Mouse (Mus musculus): ENCODE data around the gene Rufy4. TPM values are rescaled to one million over a fixed set of nuclear protein-coding genes. Genes with fewer than 3 reads are reported as not detected.

Gene Rufy4
- polyA plus RNA-seq, 1 experiment from 2014 or later, result not detected

- ATAC-seq (ENCODE audit: low FRiP score, low TSS enrichment), result peak; percentile 26
- Histone ChIP-seq H3K4me2 (replicated peaks; ENCODE audit: low read depth, low read length) (peak overlapping the region; percentile 92), H3K36me3 (ENCODE audit: control insufficient read depth, insufficient read depth, low read length) (no peaks in the 10 kb centered on the region), H3K9me3 (ENCODE audit: control insufficient read depth, low read length) (no peaks in the 10 kb centered on the region), H3K4me3 (ENCODE audit: low read length) (peak overlapping the region; percentile 52), H3K27me3 (ENCODE audit: control insufficient read depth, insufficient read depth, low read length) (peaks cover 4% of the 10 kb centered on the region; the same call in 1 of the 2 replicates), H3K4me1 (ENCODE audit: control insufficient read depth, insufficient read depth, low read length) (peaks cover 41% of the 10 kb centered on the region), H3K27ac (ENCODE audit: low read depth, low read length) (peak overlapping the region; percentile 56; the same call in 1 of the 2 replicates), H3K9ac (ENCODE audit: low read depth, low read length) (peak overlapping the region; percentile 62)
- under 1% methylated on average over 48 of the region's 58 CpGs for WGBS
These were observed 27.0 kb upstream of the Rufy4 start for GRCm38 (mm10) chr1:74098004-74099000.

GRCm38 (mm10) chr1:74099001-74099435 is 26.3 kb upstream of the Rufy4 start:
- WGBS, result 2% methylated on average over 10 of the region's 14 CpGs
- Histone ChIP-seq H3K4me3 (ENCODE audit: low read length) (peak overlapping the region; percentile 52), H3K36me3 (ENCODE audit: control insufficient read depth, insufficient read depth, low read length) (no peaks in the 10 kb centered on the region), H3K27ac (ENCODE audit: low read depth, low read length) (peak overlapping the region; percentile 56; the same call in 1 of the 2 replicates), H3K27me3 (ENCODE audit: control insufficient read depth, insufficient read depth, low read length) (peaks cover 4% of the 10 kb centered on the region; the same call in 1 of the 2 replicates), H3K4me1 (ENCODE audit: control insufficient read depth, insufficient read depth, low read length) (peaks cover 48% of the 10 kb centered on the region), H3K9ac (ENCODE audit: low read depth, low read length) (peak overlapping the region; percentile 62), H3K9me3 (ENCODE audit: control insufficient read depth, low read length) (no peaks in the 10 kb centered on the region), H3K4me2 (replicated peaks; ENCODE audit: low read depth, low read length) (peak overlapping the region; percentile 92)
- ATAC-seq (ENCODE audit: low FRiP score, low TSS enrichment), result peak; percentile 58

GRCm38 (mm10) chr1:74103654-74104353 is 21.5 kb upstream of the Rufy4 start:
- Histone ChIP-seq H3K27ac (ENCODE audit: low read depth, low read length) (peak overlapping the region; percentile 55), H3K4me1 (ENCODE audit: control insufficient read depth, insufficient read depth, low read length) (peaks cover 37% of the 10 kb centered on the region), H3K27me3 (ENCODE audit: control insufficient read depth, insufficient read depth, low read length) (0 out of 2 replicates have a peak, but pooled peaks cover 4% of the 10 kb centered on the region), H3K4me2 (replicated peaks; ENCODE audit: low read depth, low read length) (no peak overlapping the region), H3K4me3 (ENCODE audit: low read length) (no peak overlapping the region), H3K9me3 (ENCODE audit: control insufficient read depth, low read length) (no peaks in the 10 kb centered on the region), H3K36me3 (ENCODE audit: control insufficient read depth, insufficient read depth, low read length) (no peaks in the 10 kb centered on the region), H3K9ac (ENCODE audit: low read depth, low read length) (no peak overlapping the region)
- peak; percentile 36; the same call in 1 of the 2 replicates for ATAC-seq (ENCODE audit: low FRiP score, low TSS enrichment)
- WGBS, result 21% methylated on average over 6 of the region's 6 CpGs

- no peaks in the 10 kb centered on the region for H3K9me3 ChIP-seq (ENCODE audit: control insufficient read depth, low read length)
- no peak overlapping the region for H3K9ac ChIP-seq (ENCODE audit: low read depth, low read length)
- H3K4me1 ChIP-seq (ENCODE audit: control insufficient read depth, insufficient read depth, low read length), result peaks cover 28% of the 10 kb centered on the region
- H3K27ac ChIP-seq (ENCODE audit: low read depth, low read length), result no peak overlapping the region
- no peaks in the 10 kb centered on the region for H3K36me3 ChIP-seq (ENCODE audit: control insufficient read depth, insufficient read depth, low read length)
- ATAC-seq (ENCODE audit: low FRiP score, low TSS enrichment), result no peak
- H3K4me2 ChIP-seq (replicated peaks; ENCODE audit: low read depth, low read length), result no peak overlapping the region
- 87% methylated on average over 4 of the region's 4 CpGs for WGBS
- no peak overlapping the region for H3K4me3 ChIP-seq (ENCODE audit: low read length)
- H3K27me3 ChIP-seq (ENCODE audit: control insufficient read depth, insufficient read depth, low read length), result no peaks in the 10 kb centered on the region
These were observed 19.7 kb upstream of the Rufy4 start for GRCm38 (mm10) chr1:74105660-74106059.

- peaks cover 34% of the 10 kb centered on the region for H3K4me1 ChIP-seq (ENCODE audit: control insufficient read depth, insufficient read depth, low read length)
- no peak overlapping the region for H3K9ac ChIP-seq (ENCODE audit: low read depth, low read length)
- no peaks in the 10 kb centered on the region for H3K27me3 ChIP-seq (ENCODE audit: control insufficient read depth, insufficient read depth, low read length)
- no peak overlapping the region for H3K4me3 ChIP-seq (ENCODE audit: low read length)
- no peaks in the 10 kb centered on the region for H3K36me3 ChIP-seq (ENCODE audit: control insufficient read depth, insufficient read depth, low read length)
- H3K27ac ChIP-seq (ENCODE audit: low read depth, low read length), result no peak overlapping the region
- no peak overlapping the region for H3K4me2 ChIP-seq (replicated peaks; ENCODE audit: low read depth, low read length)
- H3K9me3 ChIP-seq (ENCODE audit: control insufficient read depth, low read length), result no peaks in the 10 kb centered on the region
- WGBS, result 65% methylated on average over 6 of the region's 6 CpGs
- ATAC-seq (ENCODE audit: low FRiP score, low TSS enrichment), result no peak
These were observed 19.1 kb upstream of the Rufy4 start for GRCm38 (mm10) chr1:74106214-74106613.

GRCm38 (mm10) chr1:74107931-74108618 is 17.3 kb upstream of the Rufy4 start:
- Histone ChIP-seq H3K27ac (ENCODE audit: low read depth, low read length) (no peak overlapping the region), H3K9ac (ENCODE audit: low read depth, low read length) (no peak overlapping the region), H3K4me3 (ENCODE audit: low read length) (no peak overlapping the region), H3K4me2 (replicated peaks; ENCODE audit: low read depth, low read length) (no peak overlapping the region), H3K36me3 (ENCODE audit: control insufficient read depth, insufficient read depth, low read length) (no peaks in the 10 kb centered on the region), H3K9me3 (ENCODE audit: control insufficient read depth, low read length) (no peaks in the 10 kb centered on the region), H3K4me1 (ENCODE audit: control insufficient read depth, insufficient read depth, low read length) (peaks cover 40% of the 10 kb centered on the region), H3K27me3 (ENCODE audit: control insufficient read depth, insufficient read depth, low read length) (no peaks in the 10 kb centered on the region)
- WGBS, result 71% methylated on average over 4 of the region's 5 CpGs
- ATAC-seq (ENCODE audit: low FRiP score, low TSS enrichment), result no peak

- H3K4me3 ChIP-seq (ENCODE audit: low read length), result no peak overlapping the region
- no peak overlapping the region for H3K9ac ChIP-seq (ENCODE audit: low read depth, low read length)
- 74% methylated on average over 2 of the region's 2 CpGs for WGBS
- no peak for ATAC-seq (ENCODE audit: low FRiP score, low TSS enrichment)
- H3K4me2 ChIP-seq (replicated peaks; ENCODE audit: low read depth, low read length), result no peak overlapping the region
- H3K36me3 ChIP-seq (ENCODE audit: control insufficient read depth, insufficient read depth, low read length), result no peaks in the 10 kb centered on the region
- no peak overlapping the region for H3K27ac ChIP-seq (ENCODE audit: low read depth, low read length)
- peaks cover 27% of the 10 kb centered on the region for H3K4me1 ChIP-seq (ENCODE audit: control insufficient read depth, insufficient read depth, low read length)
- no peaks in the 10 kb centered on the region for H3K27me3 ChIP-seq (ENCODE audit: control insufficient read depth, insufficient read depth, low read length)
- H3K9me3 ChIP-seq (ENCODE audit: control insufficient read depth, low read length), result no peaks in the 10 kb centered on the region
These were observed 15.7 kb upstream of the Rufy4 start for GRCm38 (mm10) chr1:74109670-74110069.

- Histone ChIP-seq H3K9me3 (ENCODE audit: control insufficient read depth, low read length) (no peaks in the 10 kb centered on the region), H3K9ac (ENCODE audit: low read depth, low read length) (no peak overlapping the region), H3K27ac (ENCODE audit: low read depth, low read length) (no peak overlapping the region; the same call in 1 of the 2 replicates), H3K4me2 (replicated peaks; ENCODE audit: low read depth, low read length) (no peak overlapping the region), H3K27me3 (ENCODE audit: control insufficient read depth, insufficient read depth, low read length) (no peaks in the 10 kb centered on the region), H3K36me3 (ENCODE audit: control insufficient read depth, insufficient read depth, low read length) (no peaks in the 10 kb centered on the region), H3K4me1 (ENCODE audit: control insufficient read depth, insufficient read depth, low read length) (peaks cover 27% of the 10 kb centered on the region), H3K4me3 (ENCODE audit: low read length) (no peak overlapping the region)
- WGBS, result 17% methylated on average over 8 of the region's 8 CpGs
- ATAC-seq (ENCODE audit: low FRiP score, low TSS enrichment), result peak; percentile 58; the same call in 1 of the 2 replicates
These were observed 14.2 kb upstream of the Rufy4 start for GRCm38 (mm10) chr1:74110932-74111695.

Data from kidney, embryonic 14.5 days (tissue).